Mouse (Mus musculus) CH12.LX (cell line): ENCODE results near the gene Cuedc2. TPM values are rescaled to one million over a fixed set of nuclear protein-coding genes. Genes with fewer than 3 reads are reported as not detected.

Source experiments
- DNase-seq: peaks from one replicate; pipeline ENCODE4 v3.0.0-alpha.2; 2013; ENCODE audit errors: extremely low read depth
- H3K27ac ChIP-seq: 2 replicates; pipeline ENCODE4 v1.5.1; 2012; ENCODE audit warnings: low read depth, mild to moderate bottlenecking, control low read depth, moderate library complexity; ENCODE audit not compliant: insufficient read depth
- H3K27me3 ChIP-seq: replicated peaks from 2 replicates; pipeline ENCODE3; 2012; ENCODE audit warnings: inconsistent platforms
- H3K36me3 ChIP-seq, 2 experiments: replicated peaks in 1 of 2; 2 replicates each; pipeline versions ENCODE3 to v1.6.1; 2012; ENCODE audit warnings: inconsistent platforms in 1 of 2, low read length in 1 of 2, mild to moderate bottlenecking in 1 of 2, mixed read lengths in 1 of 2, moderate library complexity in 1 of 2; ENCODE audit not compliant: control insufficient read depth in 1 of 2, insufficient read depth in 1 of 2
- H3K4me1 ChIP-seq, 2 experiments: 2 replicates each; pipeline ENCODE4 v1.6.1; 2012; ENCODE audit warnings: inconsistent platforms in 1 of 2, moderate library complexity in 1 of 2; ENCODE audit not compliant: insufficient read depth in 2 of 2, control insufficient read depth in 1 of 2
- H3K4me2 ChIP-seq: 2 replicates; pipeline ENCODE4 v1.6.1; 2012; ENCODE audit warnings: low read depth, mild to moderate bottlenecking, control low read depth; ENCODE audit not compliant: poor library complexity, insufficient read depth, severe bottlenecking
- H3K4me3 ChIP-seq, 3 experiments: fragments of 150-350 bp in 1 of 3; sonication (generic) in 1 of 3; replicated peaks in 1 of 3; 2 replicates each; pipeline versions ENCODE3 to v1.5.1; 2011 to 2012; ENCODE audit warnings: low read depth in 2 of 3, low read length in 2 of 3, mild to moderate bottlenecking in 2 of 3, moderate library complexity in 2 of 3, control low read depth in 1 of 3, improper control_type of control experiment in 1 of 3, inconsistent platforms in 1 of 3, mixed read lengths in 1 of 3; ENCODE audit not compliant: poor library complexity in 1 of 3
- H3K79me2 ChIP-seq: replicated peaks from 2 replicates; pipeline ENCODE4 v1.6.1; 2012; ENCODE audit warnings: mild to moderate bottlenecking, moderate library complexity; ENCODE audit not compliant: control insufficient read depth, poor library complexity, insufficient read depth, severe bottlenecking; ENCODE audit errors: extremely low read depth
- H3K9ac ChIP-seq: 2 replicates; pipeline ENCODE4 v1.6.1; 2012; ENCODE audit warnings: low read depth, mild to moderate bottlenecking, control low read depth, moderate library complexity; ENCODE audit not compliant: insufficient read depth
- H3K9me3 ChIP-seq: replicated peaks from 2 replicates; pipeline ENCODE3; 2012; ENCODE audit warnings: low read length, inconsistent platforms, mixed read lengths
- CHD1 ChIP-seq: IDR thresholded peaks from 2 replicates; pipeline ENCODE4 v1.6.1; 2012; ENCODE audit warnings: low read depth, low read length, improper control_type of control experiment, inconsistent platforms
- E2F4 ChIP-seq: IDR thresholded peaks from 2 replicates; pipeline ENCODE4 v1.6.1; 2011; ENCODE audit warnings: low read depth, low read length, improper control_type of control experiment; ENCODE audit not compliant: insufficient replicate concordance
- ELF1 ChIP-seq: IDR thresholded peaks from 2 replicates; pipeline ENCODE4 v1.6.1; 2014; ENCODE audit warnings: low read depth, mild to moderate bottlenecking, inconsistent platforms, low read length, improper control_type of control experiment
- ETS1 ChIP-seq: conservative IDR thresholded peaks from 2 replicates; pipeline ENCODE4 v1.6.1; 2012; ENCODE audit warnings: low read depth, mild to moderate bottlenecking, inconsistent platforms, low read length, improper control_type of control experiment, moderate library complexity
- GABPA ChIP-seq: IDR thresholded peaks from 2 replicates; pipeline ENCODE4 v1.6.1; 2012; ENCODE audit warnings: low read depth, low read length, improper control_type of control experiment, inconsistent platforms; ENCODE audit not compliant: insufficient replicate concordance
- HCFC1 ChIP-seq: IDR thresholded peaks from 2 replicates; pipeline ENCODE4 v1.6.1; 2012; ENCODE audit warnings: low read depth, mild to moderate bottlenecking, inconsistent platforms, low read length, improper control_type of control experiment
- JUN ChIP-seq: IDR thresholded peaks from 2 replicates; pipeline ENCODE4 v1.6.1; 2011; ENCODE audit warnings: low read depth, mild to moderate bottlenecking, low read length, improper control_type of control experiment, moderate library complexity; ENCODE audit not compliant: insufficient read depth
- MAZ ChIP-seq: IDR thresholded peaks from 2 replicates; pipeline ENCODE4 v1.6.1; 2012; ENCODE audit warnings: low read depth, mild to moderate bottlenecking, inconsistent platforms, low read length, improper control_type of control experiment, moderate library complexity
- MXI1 ChIP-seq: IDR thresholded peaks from 2 replicates; pipeline ENCODE4 v1.6.1; 2011; ENCODE audit warnings: mild to moderate bottlenecking, low read depth, low read length, improper control_type of control experiment
- NELFE ChIP-seq: IDR thresholded peaks from 2 replicates; pipeline ENCODE4 v1.6.1; 2011; ENCODE audit warnings: low read depth, low read length, improper control_type of control experiment
- NRF1 ChIP-seq: IDR thresholded peaks from 2 replicates; pipeline ENCODE4 v1.6.1; 2014; ENCODE audit warnings: low read depth, mild to moderate bottlenecking, inconsistent platforms, low read length, improper control_type of control experiment, moderate library complexity
- PAX5 ChIP-seq: IDR thresholded peaks from 2 replicates; pipeline ENCODE4 v1.6.1; 2012; ENCODE audit warnings: low read length, inconsistent platforms, mixed read lengths
- POLR2A ChIP-seq: IDR thresholded peaks from 2 replicates; pipeline ENCODE4 v1.6.1; 2011; ENCODE audit warnings: low read depth, mild to moderate bottlenecking, improper control_type of control experiment, low read length
- POLR2AphosphoS2 ChIP-seq: IDR thresholded peaks from 2 replicates; pipeline ENCODE4 v1.6.1; 2011; ENCODE audit warnings: low read depth, low read length, improper control_type of control experiment
- RAD21 ChIP-seq: IDR thresholded peaks from 2 replicates; pipeline ENCODE4 v1.6.1; 2011; ENCODE audit warnings: low read depth, mild to moderate bottlenecking, low read length, improper control_type of control experiment, moderate library complexity
- TBP ChIP-seq: conservative IDR thresholded peaks from 2 replicates; pipeline ENCODE4 v1.6.1; 2011; ENCODE audit warnings: low read depth, low read length, improper control_type of control experiment
- USF1 ChIP-seq: IDR thresholded peaks from 2 replicates; pipeline ENCODE4 v1.6.1; 2014; ENCODE audit warnings: low read depth, mild to moderate bottlenecking, inconsistent platforms, low read length, improper control_type of control experiment
- USF2 ChIP-seq: conservative IDR thresholded peaks from 2 replicates; pipeline ENCODE4 v1.6.1; 2011; ENCODE audit warnings: low read depth, low read length, improper control_type of control experiment
- ZMIZ1 ChIP-seq: IDR thresholded peaks from 2 replicates; pipeline ENCODE4 v1.6.1; 2012; ENCODE audit warnings: low read depth, mild to moderate bottlenecking, inconsistent platforms, low read length, improper control_type of control experiment
- ZNF384 ChIP-seq: IDR thresholded peaks from 2 replicates; pipeline ENCODE4 v1.6.1; 2012; ENCODE audit warnings: low read depth, low read length, improper control_type of control experiment, inconsistent platforms
- dilution Hi-C: fragments of 300-500 bp; cut with MboI; formaldehyde crosslinking; loops from 2 replicates; pipeline ENCODE4 v1.14.3; 2020; ENCODE audit warnings: low sequenced_read_pairs; ENCODE audit not compliant: extremely low pct_unique_long_range_greater_than_20kb, extremely low pct_ligation_motif_present
- in situ Hi-C: fragments of 300-500 bp; cut with MboI; formaldehyde crosslinking; loops from 3 replicates; pipeline ENCODE4 v1.14.3; 2019; ENCODE audit warnings: low sequenced_read_pairs, low pct_ligation_motif_present, low pct_unique_long_range_greater_than_20kb, mixed read lengths
- polyA plus RNA-seq: library from polyadenylated mRNA; unstranded; fragments of >175 nt; gene quantifications from 2 replicates; pipeline ENCODE4 v1.2.1, GENCODE M21; 2012; ENCODE audit warnings: low read depth; ENCODE audit not compliant: insufficient read length
- total RNA-seq, 2 experiments: library from RNA; depleted of rRNA; stranded (reverse); fragments of 300-350 nt in 1 of 2; fragments of >200 nt in 1 of 2; gene quantifications; 2 replicates each; pipeline ENCODE4 v1.2.3; 2012 to 2014

Cuedc2 gene
- total and polyA plus RNA-seq, 3 experiments: 94.4 to 117 (median 102) TPM

- in situ Hi-C loops (no loop called here), dilution Hi-C loops (no loop called here)
- H3K36me3 ChIP-seq: peaks cover 0 to 5% of the 10 kb centered on the region in 2 experiments
- peak overlapping the region; percentile 82 for H3K9ac ChIP-seq
- H3K27ac ChIP-seq: no peak overlapping the region
- no peaks in the 10 kb centered on the region for H3K9me3 ChIP-seq
- no peaks in the 10 kb centered on the region for H3K79me2 ChIP-seq
- TF ChIP-seq NRF1 (no peak), ZNF384 (peak; percentile 85), USF2 (no peak)
- H3K4me1 ChIP-seq: peaks cover 6 to 25% of the 10 kb centered on the region in 2 experiments
- no peak for DNase-seq
- peak overlapping the region; percentile 53 to 84 (median 82) for H3K4me3 ChIP-seq
- peak overlapping the region; percentile 95 for H3K4me2 ChIP-seq
- H3K27me3 ChIP-seq: no peaks in the 10 kb centered on the region
These were observed 9.6 kb upstream of the Cuedc2 start for GRCm38 (mm10) chr19:46347936-46348668.

GRCm38 (mm10) chr19:46347146-46347545 is 8.6 kb upstream of the Cuedc2 start:
- dilution Hi-C loops: no loop called here
- H3K4me3 ChIP-seq: no peak overlapping the region
- peaks cover 0 to 5% of the 10 kb centered on the region in 2 experiments for H3K36me3 ChIP-seq
- in situ Hi-C loops: no loop called here
- DNase-seq: no peak
- no peaks in the 10 kb centered on the region for H3K27me3 ChIP-seq
- no peak for TF ChIP-seq CHD1
- TF ChIP-seq ZNF384: peak; percentile 76; the same call in 1 of the 2 replicates
- TF ChIP-seq USF2: no peak
- no peak for TF ChIP-seq ETS1
- TF ChIP-seq ELF1: no peak
- no peak for TF ChIP-seq HCFC1
- no peak for TF ChIP-seq ZMIZ1
- H3K79me2 ChIP-seq: no peaks in the 10 kb centered on the region
- peaks cover 6 to 25% of the 10 kb centered on the region in 2 experiments for H3K4me1 ChIP-seq
- no peak overlapping the region for H3K9ac ChIP-seq
- no peak overlapping the region for H3K4me2 ChIP-seq
- H3K27ac ChIP-seq: no peak overlapping the region
- no peaks in the 10 kb centered on the region for H3K9me3 ChIP-seq

DNA sequence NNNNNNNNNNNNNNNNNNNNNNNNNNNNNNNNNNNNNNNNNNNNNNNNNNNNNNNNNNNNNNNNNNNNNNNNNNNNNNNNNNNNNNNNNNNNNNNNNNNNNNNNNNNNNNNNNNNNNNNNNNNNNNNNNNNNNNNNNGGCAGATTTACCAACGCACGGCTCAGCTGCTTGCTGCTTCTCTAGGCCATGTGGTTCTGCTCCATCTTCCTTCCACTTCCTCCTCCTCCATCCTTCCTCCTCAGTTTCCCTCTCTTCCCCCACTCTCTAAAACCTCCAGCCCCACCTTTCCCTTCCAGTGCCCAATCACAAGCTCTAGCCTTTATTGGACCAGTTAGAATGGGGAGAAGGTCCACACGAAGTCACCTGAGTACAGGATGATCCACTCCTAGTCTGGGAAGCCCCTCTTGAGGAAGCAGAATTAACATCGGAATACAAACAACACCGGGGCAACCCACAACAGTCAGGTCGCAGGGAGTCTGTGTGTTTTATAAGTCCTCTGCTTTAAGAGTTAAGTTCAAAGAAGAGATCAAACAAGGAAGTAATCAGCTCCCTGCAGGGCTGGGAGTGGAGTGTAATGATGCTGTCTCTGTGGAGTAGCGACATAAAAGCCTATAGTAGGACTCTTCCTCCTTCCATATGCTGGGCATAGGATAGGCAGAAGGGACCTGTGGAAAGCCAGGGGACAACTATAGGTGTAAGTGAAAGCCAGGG is 6.4 kb upstream of the Cuedc2 start:
- no peak for DNase-seq
- dilution Hi-C loops: no loop called here

More for the DNA sequence above, 6.4 kb upstream of the Cuedc2 start:
- Histone ChIP-seq H3K79me2 (no peaks in the 10 kb centered on the region), H3K27me3 (no peaks in the 10 kb centered on the region), H3K4me2 (no peak overlapping the region), H3K4me1 (peaks cover 10 to 37% of the 10 kb centered on the region in 2 experiments), H3K4me3 (no peak overlapping the region), H3K27ac (no peak overlapping the region), H3K36me3 (peaks cover 0 to 5% of the 10 kb centered on the region in 2 experiments), H3K9me3 (no peaks in the 10 kb centered on the region), H3K9ac (no peak overlapping the region)
- in situ Hi-C loops: no loop called here
- TF ChIP-seq NELFE (no peak), MXI1 (no peak), RAD21 (no peak), PAX5 (no peak), POLR2A (no peak), JUN (no peak), GABPA (no peak), E2F4 (no peak), TBP (no peak), ETS1 (no peak), CHD1 (no peak), MAZ (no peak), USF1 (no peak), ZNF384 (no peak), POLR2AphosphoS2 (no peak)
